Mouse (Mus musculus) erythroid progenitor cell, adult 5-6 weeks (primary cell): ENCODE data around the gene Ywhaq. TPM values are rescaled to one million over a fixed set of nuclear protein-coding genes. Genes with fewer than 3 reads are reported as not detected.
A peak's percentile ranks its signal among the peaks of the same experiment; 100 is the strongest.

Experiments
- ATAC-seq: replicated peaks from 2 replicates; pipeline ENCODE4 v1.8.0; 2016; ENCODE audit warnings: moderate number of reproducible peaks, mild to moderate bottlenecking, moderate TSS enrichment, inconsistent platforms; ENCODE audit not compliant: poor library complexity, low FRiP score, severe bottlenecking
- total RNA-seq, 2 experiments: library from RNA; stranded (forward) in 1 of 2; stranded (reverse) in 1 of 2; fragments of 150-400 nt in 1 of 2; fragments of 186-747, 209-891 nt in 1 of 2; gene quantifications; 2 replicates each; pipeline versions ENCODE4 v1.2.3 to v1.2.4; 2015 to 2017; ENCODE audit warnings: low replicate concordance in 2 of 2

Gene Ywhaq
- total RNA-seq (2015; ENCODE audit: low replicate concordance) (105 and 127 TPM in 2 replicates), total RNA-seq (2017; ENCODE audit: low replicate concordance) (72.7 and 79.3 TPM in 2 replicates)

GRCm38 (mm10) chr12:21417100-21418070 is at the start of gene Ywhaq:
Ywhaq (minus strand) TSS chr12:21417637.
- peak; percentile 93 for ATAC-seq

GRCm38 (mm10) chr12:21463448-21463891 is 46.0 kb upstream of the Ywhaq start:
- no peak for ATAC-seq

- no peak for ATAC-seq
These were observed 45.2 kb upstream of the Ywhaq start for GRCm38 (mm10) chr12:21462658-21463057.

GRCm38 (mm10) chr12:21459681-21460080 is 42.2 kb upstream of the Ywhaq start:
- no peak for ATAC-seq

- no peak for ATAC-seq
These were observed 38.6 kb upstream of the Ywhaq start for GRCm38 (mm10) chr12:21456021-21456420.

GRCm38 (mm10) chr12:21451752-21452151 is 34.3 kb upstream of the Ywhaq start:
- ATAC-seq: no peak

GRCm38 (mm10) chr12:21451351-21451750 is 33.9 kb upstream of the Ywhaq start:
- ATAC-seq: no peak

- no peak for ATAC-seq
These were observed 26.3 kb upstream of the Ywhaq start for GRCm38 (mm10) chr12:21443783-21444182.

GRCm38 (mm10) chr12:21441870-21442269 is 24.4 kb upstream of the Ywhaq start:
- no peak for ATAC-seq

- ATAC-seq: no peak
These were observed 22.0 kb upstream of the Ywhaq start for GRCm38 (mm10) chr12:21439428-21439827.

GRCm38 (mm10) chr12:21438750-21439394 is 21.4 kb upstream of the Ywhaq start:
- no peak for ATAC-seq

GRCm38 (mm10) chr12:21438294-21438693 is 20.9 kb upstream of the Ywhaq start:
- ATAC-seq: no peak

GRCm38 (mm10) chr12:21431950-21432349 is 14.5 kb upstream of the Ywhaq start:
- no peak for ATAC-seq

- no peak for ATAC-seq
These were observed 13.6 kb upstream of the Ywhaq start for GRCm38 (mm10) chr12:21431039-21431438.

GRCm38 (mm10) chr12:21430140-21430539 is 12.7 kb upstream of the Ywhaq start:
- ATAC-seq: no peak

- no peak for ATAC-seq
These were observed 11.6 kb upstream of the Ywhaq start for GRCm38 (mm10) chr12:21429021-21429420.

GRCm38 (mm10) chr12:21426065-21426940 is 8.9 kb upstream of the Ywhaq start:
- no peak for ATAC-seq

GRCm38 (mm10) chr12:21424683-21425082 is 7.2 kb upstream of the Ywhaq start:
- ATAC-seq: no peak

GRCm38 (mm10) chr12:21418621-21419131 is 1.2 kb upstream of the Ywhaq start:
- no peak for ATAC-seq

GRCm38 (mm10) chr12:21418083-21418482 is 646 bp upstream of the Ywhaq start:
- ATAC-seq: no peak
